Mouse (Mus musculus) kidney, adult 2 months (tissue): ENCODE results near the gene Kirrel3. TPM values are rescaled to one million over a fixed set of nuclear protein-coding genes. Genes with fewer than 3 reads are reported as not detected.
A peak's percentile ranks its signal among the peaks of the same experiment; 100 is the strongest.

Experiments
- DNase-seq: peaks from one replicate; pipeline ENCODE4 v3.0.0; 2021
- H3K27ac ChIP-seq: fragments of 200-500 bp; 2 replicates; pipeline ENCODE4 v1.5.1; 2012; ENCODE audit warnings: low read depth, low read length, control low read depth, inconsistent platforms; ENCODE audit not compliant: insufficient read depth
- H3K27me3 ChIP-seq: fragments of 200-500 bp; replicated peaks from 2 replicates; pipeline ENCODE4 v1.6.1; 2012; ENCODE audit warnings: mild to moderate bottlenecking, moderate library complexity, low read length, inconsistent platforms; ENCODE audit not compliant: control insufficient read depth, insufficient read depth
- H3K36me3 ChIP-seq: fragments of 200-500 bp; 2 replicates; pipeline ENCODE4 v1.6.1; 2012; ENCODE audit warnings: mild to moderate bottlenecking, moderate library complexity, low read length, inconsistent platforms; ENCODE audit not compliant: control insufficient read depth, insufficient read depth
- H3K4me1 ChIP-seq: fragments of 200-500 bp; 2 replicates; pipeline ENCODE4 v1.6.1; 2011; ENCODE audit warnings: low read length; ENCODE audit not compliant: control insufficient read depth, insufficient read depth
- H3K4me3 ChIP-seq: fragments of 200-500 bp; 2 replicates; pipeline ENCODE4 v1.5.1; 2011; ENCODE audit warnings: mild to moderate bottlenecking, low read depth, low read length, control low read depth; ENCODE audit not compliant: insufficient read depth
- CTCF ChIP-seq: fragments of 200-500 bp; conservative IDR thresholded peaks from 2 replicates; pipeline ENCODE4 v1.5.1; 2011; ENCODE audit warnings: low read depth, mild to moderate bottlenecking, control low read depth, low read length, moderate library complexity, mixed read lengths; ENCODE audit not compliant: insufficient read depth, insufficient read length
- POLR2A ChIP-seq: fragments of 200-500 bp; IDR thresholded peaks from one replicate; pipeline ENCODE4 v1.6.1; 2011; ENCODE audit warnings: low read depth, low read length, control low read depth
- WGBS: fragments of 180-500 bp; shearing (Covaris S2); methylation state at CpG from one replicate; pipeline ENCODE4 v1.1.7; 2018; 5-methylcytosine and 5-hydroxymethylcytosine counted together
- polyA plus RNA-seq: library from polyadenylated mRNA; depleted of rRNA; stranded (reverse); fragments of >200 nt; gene quantifications from 2 replicates; pipeline ENCODE4 v1.2.3, GENCODE M21; 2012

Kirrel3 gene
- polyA plus RNA-seq, 1 experiment = 0.47 TPM

- no peaks in the 10 kb centered on the region for H3K27me3 ChIP-seq
- no peak overlapping the region for H3K4me3 ChIP-seq
- TF ChIP-seq CTCF (no peak), POLR2A (no peak)
- H3K36me3 ChIP-seq = no peaks in the 10 kb centered on the region
- DNase-seq = no peak
- no peaks in the 10 kb centered on the region for H3K4me1 ChIP-seq
- no peak overlapping the region for H3K27ac ChIP-seq
- WGBS = 45% methylated on average over 3 of the region's 3 CpGs
These were observed 158.2 kb downstream of the Kirrel3 start for GRCm38 (mm10) chr9:34643917-34644316.

- Histone ChIP-seq H3K4me1 (no peaks in the 10 kb centered on the region), H3K27ac (no peak overlapping the region), H3K4me3 (no peak overlapping the region), H3K36me3 (no peaks in the 10 kb centered on the region), H3K27me3 (no peaks in the 10 kb centered on the region)
- 53% methylated on average over 8 of the region's 8 CpGs for WGBS
- no peak for TF ChIP-seq POLR2A
- TF ChIP-seq CTCF = no peak
- DNase-seq = no peak
These were observed 158.7 kb downstream of the Kirrel3 start for GRCm38 (mm10) chr9:34644392-34644791.

- Histone ChIP-seq H3K36me3 (no peaks in the 10 kb centered on the region), H3K4me3 (no peak overlapping the region), H3K27ac (no peak overlapping the region), H3K4me1 (no peaks in the 10 kb centered on the region), H3K27me3 (no peaks in the 10 kb centered on the region)
- TF ChIP-seq CTCF (no peak), POLR2A (no peak)
- 87% methylated on average over 9 of the region's 9 CpGs for WGBS
- no peak for DNase-seq
These were observed 161.1 kb downstream of the Kirrel3 start for GRCm38 (mm10) chr9:34646831-34647230.

- Histone ChIP-seq H3K27ac (no peak overlapping the region), H3K27me3 (no peaks in the 10 kb centered on the region), H3K4me1 (no peaks in the 10 kb centered on the region), H3K36me3 (no peaks in the 10 kb centered on the region), H3K4me3 (no peak overlapping the region)
- 65% methylated on average over 3 of the region's 3 CpGs for WGBS
- no peak for DNase-seq
- TF ChIP-seq CTCF (no peak), POLR2A (no peak)
These were observed 166.6 kb downstream of the Kirrel3 start for GRCm38 (mm10) chr9:34652278-34652677.

GRCm38 (mm10) chr9:34653141-34653540, 167.4 kb downstream of the Kirrel3 start:
- 92% methylated on average over 1 of the region's 1 CpGs for WGBS
- DNase-seq = no peak
- H3K4me3 ChIP-seq = no peak overlapping the region
- no peaks in the 10 kb centered on the region for H3K36me3 ChIP-seq
- no peak overlapping the region for H3K27ac ChIP-seq
- TF ChIP-seq POLR2A = no peak
- TF ChIP-seq CTCF = no peak
- no peaks in the 10 kb centered on the region for H3K27me3 ChIP-seq
- H3K4me1 ChIP-seq = no peaks in the 10 kb centered on the region

- TF ChIP-seq CTCF (0 out of 2 replicates have a peak, but pooled peaks have one; percentile 14), POLR2A (no peak)
- no peaks in the 10 kb centered on the region for H3K27me3 ChIP-seq
- 84% methylated on average over 1 of the region's 1 CpGs for WGBS
- DNase-seq = no peak
- no peak overlapping the region for H3K4me3 ChIP-seq
- no peak overlapping the region for H3K27ac ChIP-seq
- no peaks in the 10 kb centered on the region for H3K36me3 ChIP-seq
- no peaks in the 10 kb centered on the region for H3K4me1 ChIP-seq
These were observed 174.9 kb downstream of the Kirrel3 start for GRCm38 (mm10) chr9:34660566-34660965.

- DNase-seq = no peak
- Histone ChIP-seq H3K4me3 (no peak overlapping the region), H3K27me3 (no peaks in the 10 kb centered on the region), H3K27ac (no peak overlapping the region), H3K36me3 (no peaks in the 10 kb centered on the region), H3K4me1 (no peaks in the 10 kb centered on the region)
- TF ChIP-seq POLR2A (no peak), CTCF (no peak)
- 38% methylated on average over 6 of the region's 6 CpGs for WGBS
These were observed 177.7 kb downstream of the Kirrel3 start for GRCm38 (mm10) chr9:34663412-34663811.

GRCm38 (mm10) chr9:34665361-34666129, 179.9 kb downstream of the Kirrel3 start:
- no peak overlapping the region for H3K27ac ChIP-seq
- no peak for DNase-seq
- 67% methylated on average over 15 of the region's 15 CpGs for WGBS
- H3K27me3 ChIP-seq = no peaks in the 10 kb centered on the region
- H3K36me3 ChIP-seq = no peaks in the 10 kb centered on the region
- no peak for TF ChIP-seq POLR2A
- no peak for TF ChIP-seq CTCF
- H3K4me1 ChIP-seq = no peaks in the 10 kb centered on the region
- no peak overlapping the region for H3K4me3 ChIP-seq
